Mouse (Mus musculus): ENCODE results near the gene Akr1b3. TPM values are rescaled to one million over a fixed set of nuclear protein-coding genes. Genes with fewer than 3 reads are reported as not detected.

Gene Akr1b3
- polyA plus RNA-seq, 1 experiment from 2014 or later = 232 TPM

GRCm38 (mm10) chr6:34278385-34278784 lies 38.9 kb downstream of the Akr1b3 start:
- Histone ChIP-seq H3K27ac (no peak overlapping the region), H3K27me3 (ENCODE audit: insufficient read depth, poor library complexity, severe bottlenecking) (0 out of 2 replicates have a peak, but pooled peaks cover 3% of the 10 kb centered on the region), H3K4me3 (no peak overlapping the region), H3K36me3 (no peaks in the 10 kb centered on the region), H3K9me3 (no peaks in the 10 kb centered on the region), H3K4me1 (no peaks in the 10 kb centered on the region)
- 75% methylated on average over 5 of the region's 5 CpGs for WGBS
- DNase-seq (ENCODE audit: low spot score) = no peak

GRCm38 (mm10) chr6:34277665-34278064 lies 39.6 kb downstream of the Akr1b3 start:
- H3K27me3 ChIP-seq (ENCODE audit: insufficient read depth, poor library complexity, severe bottlenecking) = 0 out of 2 replicates have a peak, but pooled peaks cover 3% of the 10 kb centered on the region
- DNase-seq (ENCODE audit: low spot score) = no peak
- H3K36me3 ChIP-seq = no peaks in the 10 kb centered on the region
- WGBS = 21% methylated on average over 9 of the region's 9 CpGs
- H3K4me1 ChIP-seq = no peaks in the 10 kb centered on the region
- no peaks in the 10 kb centered on the region for H3K9me3 ChIP-seq
- H3K27ac ChIP-seq = no peak overlapping the region
- H3K4me3 ChIP-seq = no peak overlapping the region

DNA sequence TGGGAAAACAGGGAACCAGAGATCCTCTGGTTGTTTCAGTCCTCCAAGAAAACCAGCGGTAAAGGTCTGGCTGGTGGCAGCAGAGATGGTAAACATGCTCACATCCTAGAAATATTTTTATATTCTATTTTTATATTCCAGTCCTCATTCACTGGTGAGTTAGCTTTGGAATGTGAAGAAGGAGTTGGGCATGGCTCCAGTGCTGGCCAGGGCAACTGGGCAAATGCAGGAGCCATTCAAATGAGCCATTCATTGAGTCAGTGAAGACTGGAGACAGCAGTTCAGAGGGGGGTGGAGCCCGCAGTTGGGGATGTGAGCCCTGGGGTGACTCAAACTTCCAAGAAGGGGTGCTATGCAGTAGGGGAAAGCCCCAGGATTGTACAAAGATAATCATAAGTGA lies 42.9 kb downstream of the Akr1b3 start:
- Histone ChIP-seq H3K4me1 (no peaks in the 10 kb centered on the region), H3K4me3 (no peak overlapping the region), H3K27me3 (ENCODE audit: insufficient read depth, poor library complexity, severe bottlenecking) (0 out of 2 replicates have a peak, but pooled peaks cover 3% of the 10 kb centered on the region), H3K36me3 (no peaks in the 10 kb centered on the region), H3K9me3 (no peaks in the 10 kb centered on the region), H3K27ac (no peak overlapping the region)
- WGBS = 83% methylated on average over 2 of the region's 2 CpGs
- no peak for DNase-seq (ENCODE audit: low spot score)

DNA sequence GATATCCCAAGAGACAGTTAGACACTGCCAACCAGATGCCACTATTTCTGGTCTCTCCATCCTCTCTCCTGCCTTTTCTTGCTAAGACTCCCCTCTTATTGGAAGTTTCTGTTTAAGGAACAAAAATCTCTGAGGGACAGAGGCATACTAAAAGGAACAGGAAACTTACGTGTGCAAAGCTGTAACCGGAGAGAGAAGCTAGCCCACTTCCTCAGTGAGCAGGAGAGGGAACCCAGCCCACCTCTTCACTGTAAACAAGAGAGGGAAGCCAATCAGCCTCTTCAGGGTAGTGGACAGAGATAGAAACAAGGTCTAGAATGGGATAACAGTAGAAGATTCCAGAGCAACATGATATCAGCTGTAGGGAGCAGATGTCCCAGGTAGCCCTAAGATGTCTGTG lies 44.2 kb downstream of the Akr1b3 start:
- no peak overlapping the region for H3K4me3 ChIP-seq
- DNase-seq (ENCODE audit: low spot score) = no peak
- no peaks in the 10 kb centered on the region for H3K27me3 ChIP-seq (ENCODE audit: insufficient read depth, poor library complexity, severe bottlenecking)
- H3K36me3 ChIP-seq = no peaks in the 10 kb centered on the region
- no peaks in the 10 kb centered on the region for H3K9me3 ChIP-seq
- no peaks in the 10 kb centered on the region for H3K4me1 ChIP-seq
- H3K27ac ChIP-seq = no peak overlapping the region
- 62% methylated on average over 2 of the region's 2 CpGs for WGBS

DNA sequence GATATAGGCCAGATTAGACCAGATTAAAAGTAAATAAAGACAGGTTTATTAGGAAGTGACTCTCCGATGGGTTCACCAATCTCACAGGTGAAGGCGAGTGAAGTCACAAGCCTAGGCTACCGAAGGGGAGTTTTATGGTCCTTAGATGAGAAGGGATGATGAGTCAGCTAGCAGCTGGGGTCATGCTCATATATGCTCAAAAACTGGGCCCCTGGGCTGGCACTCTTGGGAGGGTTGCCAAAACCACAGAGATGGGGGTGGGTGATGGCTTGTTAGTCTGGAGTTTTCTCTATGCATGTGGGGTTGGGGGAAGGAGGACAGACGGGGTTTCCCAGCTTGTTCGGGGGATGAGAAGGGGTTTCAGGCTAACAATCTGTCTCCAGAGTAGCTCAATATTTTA lies 44.8 kb downstream of the Akr1b3 start:
- H3K9me3 ChIP-seq = no peaks in the 10 kb centered on the region
- H3K36me3 ChIP-seq = no peaks in the 10 kb centered on the region
- H3K4me3 ChIP-seq = no peak overlapping the region
- H3K27ac ChIP-seq = no peak overlapping the region
- DNase-seq (ENCODE audit: low spot score) = no peak
- H3K4me1 ChIP-seq = no peaks in the 10 kb centered on the region
- WGBS = 89% methylated on average over 5 of the region's 5 CpGs
- no peaks in the 10 kb centered on the region for H3K27me3 ChIP-seq (ENCODE audit: insufficient read depth, poor library complexity, severe bottlenecking)

DNA sequence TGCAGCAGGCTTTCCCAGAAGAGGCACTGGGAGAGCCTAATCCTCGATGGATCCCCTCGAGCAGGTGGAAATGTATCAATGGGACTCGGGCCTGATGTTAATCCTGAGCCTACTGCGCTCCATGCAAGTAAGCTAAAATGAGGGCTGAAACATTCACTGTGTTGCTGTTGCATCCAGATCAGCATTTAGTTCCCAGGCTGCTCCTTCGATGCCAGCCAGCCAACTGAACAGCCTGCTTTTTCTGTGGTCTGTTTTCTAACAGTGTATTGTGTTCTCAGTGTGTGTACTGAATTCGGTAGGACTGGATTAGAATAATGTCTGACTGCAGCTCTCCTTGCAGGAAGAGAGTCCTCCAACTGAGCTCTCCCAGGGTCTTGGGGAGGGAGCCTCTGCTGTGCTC lies 46.6 kb downstream of the Akr1b3 start:
- 60% methylated on average over 6 of the region's 6 CpGs for WGBS
- H3K36me3 ChIP-seq = no peaks in the 10 kb centered on the region
- H3K4me1 ChIP-seq = no peaks in the 10 kb centered on the region
- H3K4me3 ChIP-seq = no peak overlapping the region
- no peaks in the 10 kb centered on the region for H3K27me3 ChIP-seq (ENCODE audit: insufficient read depth, poor library complexity, severe bottlenecking)
- DNase-seq (ENCODE audit: low spot score) = no peak
- no peak overlapping the region for H3K27ac ChIP-seq
- no peaks in the 10 kb centered on the region for H3K9me3 ChIP-seq

DNA sequence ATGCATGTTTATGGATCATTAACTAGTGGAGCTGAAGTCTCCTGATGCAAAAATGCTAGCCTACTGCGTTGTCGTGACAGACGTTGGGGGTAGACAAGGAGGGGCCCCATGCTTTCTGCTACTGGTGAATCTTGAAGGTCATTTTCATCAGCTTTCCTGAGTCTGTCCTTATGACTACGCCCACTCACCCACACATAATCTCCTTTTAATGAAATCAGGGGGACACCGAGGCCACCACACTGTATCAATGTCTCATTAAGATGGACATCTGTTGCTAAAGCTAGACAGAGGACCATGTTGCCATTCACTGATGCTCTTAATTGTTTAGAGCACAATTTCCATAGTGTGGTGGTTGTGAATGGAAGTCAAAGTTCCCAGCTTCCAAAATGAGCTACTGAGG lies 58.7 kb downstream of the Akr1b3 start:
- H3K4me3 ChIP-seq = no peak overlapping the region

More for the DNA sequence above, 58.7 kb downstream of the Akr1b3 start:
- Histone ChIP-seq H3K4me1 (no peaks in the 10 kb centered on the region), H3K27me3 (ENCODE audit: insufficient read depth, poor library complexity, severe bottlenecking) (no peaks in the 10 kb centered on the region), H3K9me3 (no peaks in the 10 kb centered on the region), H3K36me3 (no peaks in the 10 kb centered on the region), H3K27ac (no peak overlapping the region)
- 85% methylated on average over 5 of the region's 5 CpGs for WGBS
- no peak for DNase-seq (ENCODE audit: low spot score)

Other genes starting within 250 kb of the Akr1b3 start
- gene Slc35b4, start 140.4 kb downstream of the Akr1b3 start, polyA plus RNA-seq (2016; fragmentation: Nextera tagmentation; extraction: Ambion mirVana) = 43.2 and 46.3 TPM in 2 replicates
- 21.1 and 23.1 TPM in 2 replicates for gene Akr1b8, start 36.6 kb upstream of the Akr1b3 start, polyA plus RNA-seq (2016; fragmentation: Nextera tagmentation; extraction: Ambion mirVana)
- gene Akr1b10, start 66.7 kb upstream of the Akr1b3 start, polyA plus RNA-seq (2016; fragmentation: Nextera tagmentation; extraction: Ambion mirVana) = 44.8 and 61.8 TPM in 2 replicates
- 0.57 TPM in 1 of 2 replicates, not detected in the other for gene Akr1b7, start 94.9 kb upstream of the Akr1b3 start, polyA plus RNA-seq (2016; fragmentation: Nextera tagmentation; extraction: Ambion mirVana)
- 54.3 and 59.3 TPM in 2 replicates for gene Bpgm, start 158.7 kb upstream of the Akr1b3 start, polyA plus RNA-seq (2016; fragmentation: Nextera tagmentation; extraction: Ambion mirVana)

Data from heart, embryonic 10.5 days (tissue).